Mouse (Mus musculus) limb, embryonic 11.5 days (tissue): ENCODE measurements around the gene Dusp10. TPM values are rescaled to one million over a fixed set of nuclear protein-coding genes. Genes with fewer than 3 reads are reported as not detected.

ENCODE experiments used
- ATAC-seq: fragments of 200-750 bp; cut with Nextera tagmentation; 2 replicates; pipeline ENCODE4 v1.8.0; 2017; ENCODE audit warnings: low read depth; ENCODE audit not compliant: insufficient number of reproducible peaks, low FRiP score, low TSS enrichment
- DNase-seq: peaks from one replicate; pipeline ENCODE4 v3.0.0-alpha.2; 2015; ENCODE audit warnings: low spot score
- H3K27ac ChIP-seq: fragments of 300-500 bp; sonication (generic); replicated peaks from 2 replicates; pipeline ENCODE4 v1.5.1; 2014; ENCODE audit warnings: low read depth, mild to moderate bottlenecking, low read length
- H3K27me3 ChIP-seq: fragments of 300-500 bp; sonication (generic); 2 replicates; pipeline ENCODE4 v1.6.1; 2014; ENCODE audit warnings: mild to moderate bottlenecking, low read length, mixed read lengths; ENCODE audit not compliant: control insufficient read depth, insufficient read depth
- H3K36me3 ChIP-seq: fragments of 300-500 bp; sonication (generic); 2 replicates; pipeline ENCODE4 v1.6.1; 2014; ENCODE audit warnings: mild to moderate bottlenecking, low read length, moderate library complexity, mixed read lengths; ENCODE audit not compliant: control insufficient read depth, insufficient read depth
- H3K4me1 ChIP-seq: fragments of 300-500 bp; sonication (generic); 2 replicates; pipeline ENCODE4 v1.6.1; 2014; ENCODE audit warnings: low read length, mixed read lengths; ENCODE audit not compliant: control insufficient read depth, insufficient read depth
- H3K4me2 ChIP-seq: fragments of 300-500 bp; sonication (generic); 2 replicates; pipeline ENCODE4 v1.6.1; 2014; ENCODE audit warnings: low read depth, mild to moderate bottlenecking, moderate library complexity; ENCODE audit not compliant: severe bottlenecking
- H3K4me3 ChIP-seq: fragments of 300-500 bp; sonication (generic); 2 replicates; pipeline ENCODE4 v1.5.1; 2014; ENCODE audit warnings: low read depth, low read length
- H3K9ac ChIP-seq: fragments of 300-500 bp; sonication (generic); 2 replicates; pipeline ENCODE4 v1.6.1; 2014; ENCODE audit warnings: mild to moderate bottlenecking, low read length
- H3K9me3 ChIP-seq: fragments of 300-500 bp; sonication (generic); 2 replicates; pipeline ENCODE4 v1.6.1; 2016; ENCODE audit warnings: low read length; ENCODE audit not compliant: control insufficient read depth
- WGBS: fragments of 180-500 bp; shearing (Covaris S2); extraction: QIAGEN DNeasy Blood & Tissue Kit; methylation state at CpG from one replicate; pipeline ENCODE4 v1.1.7; 2014; 5-methylcytosine and 5-hydroxymethylcytosine counted together
- polyA plus RNA-seq: library from polyadenylated mRNA; unstranded; fragments of >200 nt; fragmentation: Nextera tagmentation; extraction: Ambion mirVana; gene quantifications from 2 replicates; pipeline ENCODE4 v1.2.1, GENCODE M21; 2014

Dusp10 gene
- polyA plus RNA-seq, 1 experiment from 2014 or later, result 4.8 TPM

- Histone ChIP-seq H3K9me3 (no peaks in the 10 kb centered on the region), H3K36me3 (no peaks in the 10 kb centered on the region), H3K9ac (no peak overlapping the region), H3K27ac (no peak overlapping the region), H3K4me2 (no peak overlapping the region), H3K27me3 (no peaks in the 10 kb centered on the region), H3K4me3 (no peak overlapping the region), H3K4me1 (peaks cover 8% of the 10 kb centered on the region; the same call in 1 of the 2 replicates)
- ATAC-seq, result no peak
- DNase-seq, result no peak
- WGBS, result 82% methylated on average over 4 of the region's 4 CpGs
Observed at GRCm38 (mm10) chr1:184053141-184053540, 40.0 kb downstream of the Dusp10 start.

- DNase-seq (no peak), ATAC-seq (no peak)
- Histone ChIP-seq H3K9me3 (no peaks in the 10 kb centered on the region), H3K4me3 (no peak overlapping the region), H3K4me1 (peaks cover 8% of the 10 kb centered on the region; the same call in 1 of the 2 replicates), H3K27ac (no peak overlapping the region), H3K27me3 (no peaks in the 10 kb centered on the region), H3K9ac (no peak overlapping the region), H3K36me3 (no peaks in the 10 kb centered on the region), H3K4me2 (no peak overlapping the region)
- 88% methylated on average over 4 of the region's 4 CpGs for WGBS
Observed at GRCm38 (mm10) chr1:184053711-184054110, 40.6 kb downstream of the Dusp10 start.

DNA sequence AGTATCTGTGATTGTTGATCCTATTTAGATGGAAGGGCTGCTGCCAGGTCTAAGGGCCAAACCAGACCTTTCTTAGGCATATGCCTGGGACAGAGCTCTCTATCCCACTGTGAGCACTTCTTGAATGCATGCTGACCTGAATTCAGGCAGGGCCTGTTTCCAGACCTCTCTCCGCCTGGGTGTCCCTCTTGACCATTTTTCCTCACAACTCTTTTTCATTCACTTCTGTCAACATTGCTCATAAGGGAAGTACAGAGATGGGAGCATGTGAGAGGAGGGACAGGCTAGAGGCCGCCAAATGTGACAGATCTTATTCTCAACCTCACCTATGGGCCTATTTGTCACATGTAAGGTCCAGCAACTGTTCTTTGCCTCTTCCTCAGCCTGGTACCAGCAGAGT, 41.1 kb downstream of the Dusp10 start:
- ATAC-seq, result no peak
- Histone ChIP-seq H3K9ac (no peak overlapping the region), H3K4me1 (peaks cover 5% of the 10 kb centered on the region; the same call in 1 of the 2 replicates), H3K4me2 (no peak overlapping the region), H3K27ac (no peak overlapping the region), H3K27me3 (no peaks in the 10 kb centered on the region), H3K36me3 (no peaks in the 10 kb centered on the region), H3K4me3 (no peak overlapping the region), H3K9me3 (no peaks in the 10 kb centered on the region)
- 100% methylated on average over 2 of the region's 2 CpGs for WGBS
- no peak for DNase-seq

GRCm38 (mm10) chr1:184058206-184058605, 45.1 kb downstream of the Dusp10 start:
- WGBS, result 77% methylated on average over 8 of the region's 8 CpGs

DNA sequence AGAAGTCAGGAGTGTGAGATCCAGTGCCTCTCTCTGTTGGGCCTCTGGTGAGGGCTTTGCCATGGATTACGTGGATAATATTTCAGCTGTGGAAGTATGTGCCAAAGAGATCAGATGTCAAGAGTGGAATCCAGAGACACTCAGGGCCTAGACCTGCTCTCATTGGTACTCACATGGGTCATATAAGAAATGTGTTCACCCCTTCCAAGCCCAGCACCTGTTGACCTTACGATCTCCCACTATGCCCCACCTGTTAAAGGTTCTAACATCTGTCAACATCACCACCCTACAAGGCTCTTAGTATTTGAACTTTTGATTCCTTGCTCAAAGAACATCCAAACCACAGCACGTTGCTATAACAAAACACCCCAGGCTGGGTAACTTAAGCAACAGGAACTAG, 46.7 kb downstream of the Dusp10 start:
- Histone ChIP-seq H3K27ac (no peak overlapping the region), H3K9me3 (no peaks in the 10 kb centered on the region), H3K4me3 (no peak overlapping the region), H3K27me3 (no peaks in the 10 kb centered on the region), H3K36me3 (no peaks in the 10 kb centered on the region), H3K4me1 (no peaks in the 10 kb centered on the region), H3K9ac (no peak overlapping the region), H3K4me2 (no peak overlapping the region)
- DNase-seq (no peak), ATAC-seq (no peak)
- 88% methylated on average over 3 of the region's 3 CpGs for WGBS

More at GRCm38 (mm10) chr1:184058206-184058605, 45.1 kb downstream of the Dusp10 start:
- DNase-seq (no peak), ATAC-seq (no peak)
- H3K36me3 ChIP-seq, result no peaks in the 10 kb centered on the region
- no peak overlapping the region for H3K27ac ChIP-seq
- H3K27me3 ChIP-seq, result no peaks in the 10 kb centered on the region
- no peaks in the 10 kb centered on the region for H3K9me3 ChIP-seq
- no peak overlapping the region for H3K4me3 ChIP-seq
- no peaks in the 10 kb centered on the region for H3K4me1 ChIP-seq
- no peak overlapping the region for H3K4me2 ChIP-seq
- no peak overlapping the region for H3K9ac ChIP-seq

GRCm38 (mm10) chr1:184060381-184060780, 47.3 kb downstream of the Dusp10 start:
- Histone ChIP-seq H3K4me1 (no peaks in the 10 kb centered on the region), H3K9me3 (no peaks in the 10 kb centered on the region), H3K4me2 (no peak overlapping the region), H3K36me3 (no peaks in the 10 kb centered on the region), H3K9ac (no peak overlapping the region), H3K4me3 (no peak overlapping the region), H3K27ac (no peak overlapping the region), H3K27me3 (no peaks in the 10 kb centered on the region)
- 88% methylated on average over 9 of the region's 9 CpGs for WGBS
- ATAC-seq (no peak), DNase-seq (no peak)

DNA sequence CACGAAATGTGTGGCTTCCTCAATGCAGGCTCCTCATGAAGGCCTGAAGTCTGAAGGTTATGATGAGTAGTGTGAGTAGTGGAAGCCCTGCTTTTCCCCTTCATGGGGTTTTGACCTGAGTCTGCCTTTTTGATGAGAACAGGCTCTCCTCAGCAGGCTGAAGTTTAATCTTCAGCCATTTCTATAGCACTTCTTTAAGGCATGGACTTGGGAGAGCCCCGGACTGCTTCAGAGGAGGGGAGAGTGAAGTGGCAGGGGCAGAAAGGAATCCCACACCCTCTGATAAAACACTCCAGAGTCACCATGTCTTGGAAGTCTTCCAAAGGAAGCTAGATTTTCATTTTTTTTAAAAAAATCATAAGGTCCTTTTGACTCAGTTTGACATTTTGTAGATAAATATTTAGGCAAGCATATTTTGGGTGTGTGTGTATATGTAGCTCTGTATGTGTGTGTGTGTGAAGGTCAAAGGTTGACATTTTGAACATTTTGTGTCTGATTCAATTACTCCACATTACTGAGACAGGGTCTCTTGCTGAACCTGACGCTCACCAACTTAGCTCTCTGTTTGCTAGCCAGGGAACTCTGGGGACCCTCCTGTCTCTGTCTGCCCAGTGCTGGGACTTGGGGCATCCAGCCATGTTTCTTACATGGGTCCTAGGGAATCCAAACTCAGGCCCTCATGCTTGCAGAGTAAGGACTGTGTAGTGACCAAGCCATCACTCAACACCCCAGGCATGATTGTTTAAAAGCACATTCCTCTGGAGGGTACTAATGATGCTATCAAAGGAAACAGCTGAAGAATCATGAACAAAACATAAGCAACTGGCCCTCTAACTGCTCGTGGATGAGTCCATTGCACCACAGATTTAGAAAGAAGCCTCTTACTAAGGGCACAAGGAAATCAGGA, 48.0 kb downstream of the Dusp10 start:
- no peaks in the 10 kb centered on the region for H3K36me3 ChIP-seq
- no peaks in the 10 kb centered on the region for H3K27me3 ChIP-seq
- no peak overlapping the region for H3K4me3 ChIP-seq
- no peak overlapping the region for H3K27ac ChIP-seq
- no peak overlapping the region for H3K9ac ChIP-seq
- H3K4me2 ChIP-seq, result no peak overlapping the region
- whole genome bisulfite sequencing, result 66% methylated on average over 4 of the region's 4 CpGs
- H3K4me1 ChIP-seq, result no peaks in the 10 kb centered on the region
- DNase-seq, result no peak
- no peaks in the 10 kb centered on the region for H3K9me3 ChIP-seq
- ATAC-seq, result no peak

DNA sequence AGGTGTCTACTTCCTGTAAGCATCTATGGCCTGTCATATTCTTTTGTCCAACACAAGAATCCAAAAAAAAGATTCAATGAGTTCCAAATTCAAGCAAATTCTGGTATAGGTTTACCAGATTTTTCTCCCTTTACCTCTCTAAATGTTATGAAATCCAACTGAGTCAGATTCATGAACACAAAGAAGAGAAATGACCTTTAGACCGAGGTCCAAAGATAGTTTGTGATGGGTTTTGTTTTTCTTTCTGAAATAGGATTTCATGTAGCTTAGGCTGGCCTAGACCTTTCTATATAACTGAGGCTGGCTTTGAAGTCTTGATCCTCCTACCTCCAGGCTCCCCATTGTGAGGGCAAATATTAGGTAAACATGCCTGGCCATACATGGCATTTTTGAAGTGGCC, 48.8 kb downstream of the Dusp10 start:
- Histone ChIP-seq H3K36me3 (no peaks in the 10 kb centered on the region), H3K27ac (no peak overlapping the region), H3K4me3 (no peak overlapping the region), H3K4me1 (no peaks in the 10 kb centered on the region), H3K9me3 (no peaks in the 10 kb centered on the region), H3K9ac (no peak overlapping the region), H3K27me3 (no peaks in the 10 kb centered on the region), H3K4me2 (no peak overlapping the region)
- ATAC-seq, result no peak
- WGBS, result 90% methylated on average over 1 of the region's 1 CpGs
- DNase-seq, result no peak
